Mouse (Mus musculus) G1E (cell line): ENCODE results near the gene Glt1d1.

Source experiments
- CTCF ChIP-seq: IDR thresholded peaks from 2 replicates; pipeline ENCODE4 v1.5.1; 2012; ENCODE audit warnings: low read depth, low read length, inconsistent platforms, mixed read lengths
- GATA1 ChIP-seq: IDR thresholded peaks from 2 replicates; pipeline ENCODE4 v1.6.1; 2012; ENCODE audit warnings: borderline replicate concordance, low read length, inconsistent platforms, mixed read lengths

DNA sequence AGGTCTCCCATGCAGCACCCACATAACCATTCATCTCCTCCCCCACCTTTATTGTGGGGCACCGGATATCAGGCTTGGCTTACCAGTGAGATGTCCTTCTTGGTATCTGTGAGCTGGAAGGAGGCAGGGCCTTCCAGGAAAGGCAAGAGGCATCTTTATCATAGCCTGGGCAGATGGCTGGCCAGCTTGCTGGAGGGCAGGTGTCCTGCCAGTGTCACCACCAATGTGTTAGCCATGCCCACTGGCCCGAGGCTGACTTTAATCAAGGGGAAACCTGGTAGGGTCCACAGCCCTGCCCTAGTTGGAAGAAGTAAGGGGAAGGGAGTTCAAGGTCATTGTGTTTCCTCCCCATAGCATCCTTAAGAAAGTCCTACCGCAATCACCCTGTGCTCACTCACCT lies 123.9 kb downstream of the Glt1d1 start:
- TF ChIP-seq CTCF, result no peak
- TF ChIP-seq GATA1, result no peak
